Comparison of ENCODE assay signal across 15 mouse cellular contexts in the genomic region with DNA sequence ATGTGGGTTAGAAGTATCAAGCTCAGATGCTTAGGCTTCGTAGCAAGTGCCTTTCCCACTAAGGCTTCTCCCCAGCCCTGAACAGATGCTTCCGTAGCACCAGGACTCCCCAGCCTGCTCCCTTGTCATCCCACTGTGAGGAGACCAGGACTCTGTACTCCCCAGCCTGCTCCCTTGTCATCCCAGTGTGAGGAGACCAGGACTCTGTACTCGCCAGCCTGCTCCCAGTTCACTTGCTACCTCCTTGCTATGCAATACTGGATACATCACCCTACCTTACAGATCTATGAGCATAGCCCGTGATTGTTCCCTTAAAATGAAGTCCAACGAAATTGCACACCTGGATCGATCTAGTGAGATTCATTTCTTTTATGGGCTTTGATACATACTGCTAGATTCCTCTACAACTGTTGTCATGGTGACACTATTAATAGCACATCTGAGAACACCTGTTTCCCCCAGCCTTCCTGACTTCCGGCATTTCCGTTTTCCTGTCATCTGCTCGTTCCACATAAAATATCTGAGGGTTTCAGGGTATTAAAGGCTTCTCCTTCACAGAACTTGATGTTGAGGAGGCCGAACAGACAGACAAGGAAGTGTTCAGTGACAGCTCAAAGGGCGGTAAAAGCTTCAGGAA. TPM values are rescaled to one million over a fixed set of nuclear protein-coding genes. Genes with fewer than 3 reads are reported as not detected.
DNase-seq lines count a peak whose midpoint lies in the region; ATAC-seq and TF ChIP-seq lines count a peak whose summit lies in the region.
"Had no signal": no experiment of that assay in that cellular context is flagged by ENCODE, and none has a peak within 500 bp of the region (broad histone marks: within the 10 kb centered on the region; RNA-seq: fewer than 3 reads in every experiment).

No protein-coding gene starts in this region.

- no peak overlapping the region for H3K4me3 ChIP-seq in forebrain, embryonic 13.5 days
- H3K4me3 ChIP-seq in forebrain, embryonic 10.5 days = no peak overlapping the region
- no peak overlapping the region for H3K4me3 ChIP-seq in kidney, embryonic 15.5 days (replicated peaks)
- H3K4me3 ChIP-seq in midbrain, postnatal 0 days (ENCODE audit: low read depth, low read length) = no peak overlapping the region
- no peak overlapping the region for H3K4me3 ChIP-seq in midbrain, embryonic 14.5 days (replicated peaks; ENCODE audit: low read depth, low read length)
- H3K4me3 ChIP-seq: embryonic facial prominence, embryonic 13.5 days had no signal

- no peaks in the 10 kb centered on the region for H3K27me3 ChIP-seq in forebrain, embryonic 13.5 days
- no peaks in the 10 kb centered on the region for H3K27me3 ChIP-seq in forebrain, embryonic 10.5 days (ENCODE audit: poor library complexity, severe bottlenecking)
- H3K27me3 ChIP-seq in kidney, embryonic 15.5 days = no peaks in the 10 kb centered on the region; the same call in 1 of the 2 replicates
- no peaks in the 10 kb centered on the region for H3K27me3 ChIP-seq in midbrain, postnatal 0 days (ENCODE audit: insufficient read depth, low read length)
- H3K27me3 ChIP-seq in midbrain, embryonic 14.5 days (ENCODE audit: control insufficient read depth, insufficient read depth, low read length) = no peaks in the 10 kb centered on the region
- H3K27me3 ChIP-seq: embryonic facial prominence, embryonic 13.5 days had no signal

- no peak overlapping the region for H3K27ac ChIP-seq in forebrain, embryonic 13.5 days
- no peak overlapping the region for H3K27ac ChIP-seq in forebrain, embryonic 10.5 days
- no peak overlapping the region for H3K27ac ChIP-seq in kidney, embryonic 15.5 days
- no peak overlapping the region for H3K27ac ChIP-seq in midbrain, postnatal 0 days (ENCODE audit: low read depth, low read length)
- H3K27ac ChIP-seq in midbrain, embryonic 14.5 days (replicated peaks; ENCODE audit: low read depth, low read length) = no peak overlapping the region
- H3K27ac ChIP-seq: embryonic facial prominence, embryonic 13.5 days had no signal

- no peaks in the 10 kb centered on the region for H3K4me1 ChIP-seq in forebrain, embryonic 13.5 days
- H3K4me1 ChIP-seq in forebrain, embryonic 10.5 days = no peaks in the 10 kb centered on the region
- no peaks in the 10 kb centered on the region for H3K4me1 ChIP-seq in kidney, embryonic 15.5 days
- no peaks in the 10 kb centered on the region for H3K4me1 ChIP-seq in midbrain, postnatal 0 days (ENCODE audit: insufficient read depth, low read length)
- no peaks in the 10 kb centered on the region for H3K4me1 ChIP-seq in midbrain, embryonic 14.5 days (ENCODE audit: control insufficient read depth, insufficient read depth, low read length)
- H3K4me1 ChIP-seq: embryonic facial prominence, embryonic 13.5 days had no signal

- TF ChIP-seq CTCF in midbrain, postnatal 0 days (IDR thresholded peaks at IDR 0.05) = no peak

- DNase-seq in forebrain, embryonic 10.5 days (ENCODE audit: extremely low spot score, low spot score) = no peak
- no peak for DNase-seq in kidney, adult 11 months
- peak; percentile 40 for DNase-seq in midbrain, postnatal 0 days (ENCODE audit: low spot score)
- no peak for DNase-seq in midbrain, embryonic 14.5 days
- no peak for DNase-seq in spleen, postnatal 14 days (ENCODE audit: low spot score in 2 of 2)
- DNase-seq in right cerebral cortex, adult 18-20 months = no peak
- DNase-seq: gastrocnemius, postnatal 10 days; liver; lung, adult 2 months; right cerebral cortex, postnatal 25 days; thymus, postnatal 4 days had no signal

- WGBS in forebrain, embryonic 13.5 days = 74% methylated on average over 11 of the region's 11 CpGs
- WGBS in forebrain, embryonic 10.5 days = 83% methylated on average over 10 of the region's 11 CpGs
- WGBS in kidney, embryonic 15.5 days = 59% methylated on average over 11 of the region's 11 CpGs
- WGBS in midbrain, postnatal 0 days = 65% methylated on average over 11 of the region's 11 CpGs
- 77% methylated on average over 11 of the region's 11 CpGs for WGBS in midbrain, embryonic 14.5 days

- H3K9me3 ChIP-seq in forebrain, embryonic 13.5 days (replicated peaks) = no peaks in the 10 kb centered on the region
- H3K9me3 ChIP-seq in forebrain, embryonic 10.5 days = no peaks in the 10 kb centered on the region
- H3K9me3 ChIP-seq in kidney, embryonic 15.5 days (replicated peaks) = no peaks in the 10 kb centered on the region
- H3K9me3 ChIP-seq in midbrain, postnatal 0 days (ENCODE audit: low read length) = no peaks in the 10 kb centered on the region
- H3K9me3 ChIP-seq in midbrain, embryonic 14.5 days (ENCODE audit: control insufficient read depth, low read length) = no peaks in the 10 kb centered on the region
- H3K9me3 ChIP-seq: embryonic facial prominence, embryonic 13.5 days had no signal

- no peak overlapping the region for H3K9ac ChIP-seq in forebrain, embryonic 13.5 days
- H3K9ac ChIP-seq in kidney, embryonic 15.5 days = no peak overlapping the region
- H3K9ac ChIP-seq in midbrain, postnatal 0 days (replicated peaks; ENCODE audit: low read length, poor library complexity, severe bottlenecking) = no peak overlapping the region
- H3K9ac ChIP-seq in midbrain, embryonic 14.5 days (replicated peaks; ENCODE audit: low read length) = no peak overlapping the region
- H3K9ac ChIP-seq: embryonic facial prominence, embryonic 13.5 days had no signal

- 0 out of 2 replicates have a peak, but pooled peaks have one; percentile 37 for ATAC-seq in forebrain, embryonic 13.5 days
- ATAC-seq in kidney, embryonic 15.5 days (replicated peaks; ENCODE audit: low FRiP score) = 0 out of 2 replicates have a peak, but pooled peaks have one; percentile 40
- peak; percentile 77 for ATAC-seq in midbrain, postnatal 0 days (ENCODE audit: low FRiP score)
- ATAC-seq in midbrain, embryonic 14.5 days (ENCODE audit: low FRiP score, low TSS enrichment) = no peak
- ATAC-seq: intestine, embryonic 16.5 days had no signal

- H3K36me3 ChIP-seq in forebrain, embryonic 13.5 days (ENCODE audit: poor library complexity, severe bottlenecking) = peaks cover 13% of the 10 kb centered on the region
- peaks cover 15% of the 10 kb centered on the region for H3K36me3 ChIP-seq in forebrain, embryonic 10.5 days (replicated peaks)
- H3K36me3 ChIP-seq in kidney, embryonic 15.5 days = peaks cover 12% of the 10 kb centered on the region
- H3K36me3 ChIP-seq in midbrain, postnatal 0 days (ENCODE audit: insufficient read depth, low read length) = no peaks in the 10 kb centered on the region
- peaks cover 14% of the 10 kb centered on the region for H3K36me3 ChIP-seq in midbrain, embryonic 14.5 days (ENCODE audit: control insufficient read depth, insufficient read depth, low read length)

- H3K4me2 ChIP-seq in forebrain, embryonic 13.5 days = no peak overlapping the region
- H3K4me2 ChIP-seq in kidney, embryonic 15.5 days = no peak overlapping the region
- H3K4me2 ChIP-seq in midbrain, postnatal 0 days (ENCODE audit: low read depth, low read length, poor library complexity, severe bottlenecking) = peak overlapping the region; percentile 15; the same call in 1 of the 2 replicates
- no peak overlapping the region for H3K4me2 ChIP-seq in midbrain, embryonic 14.5 days (ENCODE audit: low read length)
- H3K4me2 ChIP-seq: embryonic facial prominence, embryonic 13.5 days had no signal

RNA-seq across cellular contexts. Expression of a gene that starts 23.0 kb away (rescaled TPM):
- 19.8 and 20.7 TPM in 2 replicates for polyA plus RNA-seq in forebrain, embryonic 13.5 days (2015; fragmentation: Nextera tagmentation; extraction: Ambion mirVana)
- polyA plus RNA-seq in forebrain, embryonic 10.5 days (2016; fragmentation: Nextera tagmentation; extraction: Ambion mirVana) = 20.2 and 23.3 TPM in 2 replicates
- 19.9 TPM in 2 replicates for polyA plus RNA-seq in kidney, embryonic 15.5 days (2015; fragmentation: Nextera tagmentation; extraction: Ambion mirVana)
- total RNA-seq in midbrain, postnatal 0 days (2014; rRNA removed) = 34.6 and 35.7 TPM in 2 replicates
- 34.7 and 39.2 TPM in 2 replicates for polyA plus RNA-seq in midbrain, postnatal 0 days (2015; fragmentation: Nextera tagmentation; extraction: Ambion mirVana)
- polyA plus RNA-seq in midbrain, embryonic 14.5 days (2014; fragmentation: Nextera tagmentation; extraction: Ambion mirVana) = 28.5 and 32.8 TPM in 2 replicates

RNA-seq across cellular contexts. Expression of a gene that starts 23.1 kb away (rescaled TPM):
- 14.5 and 17.9 TPM in 2 replicates for polyA plus RNA-seq in forebrain, embryonic 13.5 days (2015; fragmentation: Nextera tagmentation; extraction: Ambion mirVana)
- 24.4 and 26.3 TPM in 2 replicates for polyA plus RNA-seq in forebrain, embryonic 10.5 days (2016; fragmentation: Nextera tagmentation; extraction: Ambion mirVana)
- 27.5 and 31.5 TPM in 2 replicates for polyA plus RNA-seq in kidney, embryonic 15.5 days (2015; fragmentation: Nextera tagmentation; extraction: Ambion mirVana)
- total RNA-seq in midbrain, postnatal 0 days (2014; rRNA removed) = 28.6 and 46.6 TPM in 2 replicates
- polyA plus RNA-seq in midbrain, postnatal 0 days (2015; fragmentation: Nextera tagmentation; extraction: Ambion mirVana) = 9.0 and 10.6 TPM in 2 replicates
- polyA plus RNA-seq in midbrain, embryonic 14.5 days (2014; fragmentation: Nextera tagmentation; extraction: Ambion mirVana) = 19.6 and 26.8 TPM in 2 replicates
